Mouse (Mus musculus): ENCODE results near the gene Izumo1r.

Izumo1r gene

GRCm38 (mm10) chr9:14903581-14904378, at the start of gene Izumo1r:
Gene Izumo1r, minus strand, starts transcription at chr9:14903949.
- DNase-seq = peak in 1 of 2 experiments; percentile 30

GRCm38 (mm10) chr9:14951072-14951471, 47.3 kb upstream of the Izumo1r start:
- no peak for DNase-seq

GRCm38 (mm10) chr9:14948843-14949242, 45.1 kb upstream of the Izumo1r start:
- DNase-seq = no peak

- no peak for DNase-seq
Observed at GRCm38 (mm10) chr9:14946677-14947076, 42.9 kb upstream of the Izumo1r start.

GRCm38 (mm10) chr9:14945919-14946318, 42.2 kb upstream of the Izumo1r start:
- DNase-seq = no peak

GRCm38 (mm10) chr9:14942143-14942720, 38.5 kb upstream of the Izumo1r start:
- no peak for DNase-seq

GRCm38 (mm10) chr9:14939610-14940009, 35.9 kb upstream of the Izumo1r start:
- DNase-seq = no peak

- DNase-seq = no peak
Observed at GRCm38 (mm10) chr9:14937308-14937707, 33.6 kb upstream of the Izumo1r start.

- DNase-seq = no peak
Observed at GRCm38 (mm10) chr9:14934851-14935250, 31.1 kb upstream of the Izumo1r start.

GRCm38 (mm10) chr9:14931943-14932342, 28.2 kb upstream of the Izumo1r start:
- no peak for DNase-seq

- no peak for DNase-seq
Observed at GRCm38 (mm10) chr9:14931211-14931610, 27.5 kb upstream of the Izumo1r start.

- peak in 1 of 2 experiments; percentile 35 for DNase-seq
Observed at GRCm38 (mm10) chr9:14926593-14926992, 22.8 kb upstream of the Izumo1r start.

- no peak for DNase-seq
Observed at GRCm38 (mm10) chr9:14923625-14924024, 19.9 kb upstream of the Izumo1r start.

- no peak for DNase-seq
Observed at GRCm38 (mm10) chr9:14921971-14922560, 18.3 kb upstream of the Izumo1r start.

- no peak for DNase-seq
Observed at GRCm38 (mm10) chr9:14921254-14921653, 17.5 kb upstream of the Izumo1r start.

- no peak for DNase-seq
Observed at GRCm38 (mm10) chr9:14920608-14921007, 16.9 kb upstream of the Izumo1r start.

- no peak for DNase-seq
Observed at GRCm38 (mm10) chr9:14918825-14919668, 15.3 kb upstream of the Izumo1r start.

- no peak for DNase-seq
Observed at GRCm38 (mm10) chr9:14917661-14918060, 13.9 kb upstream of the Izumo1r start.

GRCm38 (mm10) chr9:14912037-14912436, 8.3 kb upstream of the Izumo1r start:
- no peak for DNase-seq

- no peak for DNase-seq
Observed at GRCm38 (mm10) chr9:14909981-14910380, 6.2 kb upstream of the Izumo1r start.

GRCm38 (mm10) chr9:14907816-14908415, 4.2 kb upstream of the Izumo1r start:
- no peak for DNase-seq

- DNase-seq = no peak
Observed at GRCm38 (mm10) chr9:14905956-14906355, 2.2 kb upstream of the Izumo1r start.
